Mouse (Mus musculus) limb, embryonic 14.5 days (tissue): ENCODE data around the gene Tat. TPM values are rescaled to one million over a fixed set of nuclear protein-coding genes. Genes with fewer than 3 reads are reported as not detected.

ENCODE experiments used
- ATAC-seq: fragments of 200-750 bp; cut with Nextera tagmentation; 2 replicates; pipeline ENCODE4 v1.8.0; 2017; ENCODE audit warnings: low read depth, moderate number of reproducible peaks, moderate TSS enrichment; ENCODE audit not compliant: low FRiP score
- DNase-seq: peaks from one replicate; pipeline ENCODE4 v3.0.0-alpha.2; 2015; ENCODE audit warnings: low spot score
- H3K27ac ChIP-seq: fragments of 300-500 bp; sonication (generic); replicated peaks from 2 replicates; pipeline ENCODE4 v1.5.1; 2014; ENCODE audit warnings: low read depth, mild to moderate bottlenecking, low read length, moderate library complexity, mixed read lengths
- H3K27me3 ChIP-seq: fragments of 300-500 bp; sonication (generic); 2 replicates; pipeline ENCODE4 v1.6.1; 2014; ENCODE audit warnings: low read length, mixed read lengths; ENCODE audit not compliant: control insufficient read depth, insufficient read depth
- H3K36me3 ChIP-seq: fragments of 300-500 bp; sonication (generic); 2 replicates; pipeline ENCODE4 v1.6.1; 2014; ENCODE audit warnings: mild to moderate bottlenecking, low read length, moderate library complexity, mixed read lengths; ENCODE audit not compliant: control insufficient read depth, insufficient read depth
- H3K4me1 ChIP-seq: fragments of 300-500 bp; sonication (generic); 2 replicates; pipeline ENCODE4 v1.6.1; 2014; ENCODE audit warnings: antibody characterized with exemption, low read length, mixed read lengths; ENCODE audit not compliant: control insufficient read depth, insufficient read depth
- H3K4me2 ChIP-seq: fragments of 300-500 bp; sonication (generic); replicated peaks from 2 replicates; pipeline ENCODE4 v1.6.1; 2014; ENCODE audit warnings: low read depth, mild to moderate bottlenecking, low read length, moderate library complexity; ENCODE audit not compliant: severe bottlenecking
- H3K4me3 ChIP-seq: fragments of 300-500 bp; sonication (generic); replicated peaks from 2 replicates; pipeline ENCODE4 v1.5.1; 2014; ENCODE audit warnings: low read length
- H3K9ac ChIP-seq: fragments of 300-500 bp; sonication (generic); 2 replicates; pipeline ENCODE4 v1.6.1; 2014; ENCODE audit warnings: mild to moderate bottlenecking, low read depth, low read length, moderate library complexity; ENCODE audit not compliant: severe bottlenecking
- H3K9me3 ChIP-seq: fragments of 300-500 bp; sonication (generic); 2 replicates; pipeline ENCODE4 v1.6.1; 2016; ENCODE audit warnings: low read length; ENCODE audit not compliant: control insufficient read depth
- POLR2A ChIP-seq: fragments of 200-500 bp; IDR thresholded peaks from 2 replicates; pipeline ENCODE4 v1.8.0; 2012; ENCODE audit warnings: inconsistent platforms, mild to moderate bottlenecking, moderate library complexity, borderline replicate concordance; ENCODE audit not compliant: insufficient read depth, insufficient read length; ENCODE audit errors: extremely low read depth
- WGBS: fragments of 180-500 bp; shearing (Covaris S2); extraction: QIAGEN DNeasy Blood & Tissue Kit; methylation state at CpG from one replicate; pipeline ENCODE4 v1.1.7; 2014; 5-methylcytosine and 5-hydroxymethylcytosine counted together
- polyA plus RNA-seq, 2 experiments: library from polyadenylated mRNA; depleted of rRNA in 1 of 2; stranded (reverse) in 1 of 2; unstranded in 1 of 2; fragments of >200 nt; fragmentation: Nextera tagmentation in 1 of 2; extraction: Ambion mirVana in 1 of 2; gene quantifications; 2 replicates each; pipeline versions ENCODE4 v1.2.1 to v1.2.3; 2012 to 2014

Gene Tat
- polyA plus RNA-seq, 2 experiments, result 0.09 TPM; not detected in 1

DNA sequence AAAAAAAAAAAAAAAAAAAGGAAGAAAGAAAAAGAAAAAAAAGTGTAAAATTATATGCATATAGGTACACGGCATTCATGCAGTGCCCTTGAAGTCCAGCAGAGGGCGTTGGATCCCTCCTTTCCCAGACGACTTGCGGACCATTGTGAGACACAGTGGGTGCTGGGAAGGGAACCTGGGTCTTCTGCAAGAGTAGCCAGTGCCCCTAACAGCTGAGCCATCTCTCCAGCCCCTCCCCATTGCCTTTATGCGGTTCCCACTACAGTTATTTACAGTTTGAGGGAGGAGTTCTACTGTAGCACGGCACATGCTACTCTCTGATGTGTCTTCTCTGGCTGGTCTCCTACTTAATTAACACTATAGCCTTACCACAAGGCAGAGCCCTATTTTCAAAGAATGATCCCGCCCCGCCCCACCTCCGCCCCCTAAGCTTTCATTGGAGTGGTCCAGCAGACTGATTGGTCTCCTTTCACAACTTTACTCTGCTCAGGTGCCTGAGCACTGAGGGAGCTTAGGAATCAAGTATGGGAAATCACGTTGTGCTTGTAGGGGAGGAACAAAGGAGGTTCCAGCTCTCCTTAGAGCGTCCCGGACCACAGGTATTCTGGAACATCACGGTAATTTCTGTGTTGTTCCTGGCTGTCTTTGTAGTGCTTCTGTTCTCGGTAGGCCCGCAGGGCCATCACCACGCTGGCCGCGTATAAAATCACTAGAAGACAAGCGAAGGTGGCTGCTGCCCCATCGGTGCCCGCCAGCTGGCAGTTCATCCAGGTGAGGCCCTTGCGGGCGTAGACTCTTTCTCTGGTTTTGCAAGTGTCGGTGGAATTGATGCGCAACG, 42.6 kb upstream of the Tat start:
- no peak overlapping the region for H3K27ac ChIP-seq

DNA sequence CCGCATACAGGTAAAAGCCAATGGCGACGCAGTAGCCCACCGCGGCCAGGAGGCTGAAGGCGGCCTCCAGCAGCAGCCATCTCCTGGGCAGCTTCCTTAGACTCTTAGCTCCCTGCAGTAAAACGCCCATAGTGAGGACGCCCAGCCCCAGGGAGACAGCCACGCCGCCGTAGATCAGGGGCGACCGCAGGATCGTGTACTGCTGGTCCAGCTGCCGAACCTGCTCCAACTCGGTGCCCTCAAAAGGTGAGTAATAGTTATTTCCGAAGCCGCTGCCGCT, 42.0 kb upstream of the Tat start:
- peaks cover 10% of the 10 kb centered on the region; the same call in 1 of the 2 replicates for H3K4me1 ChIP-seq
- no peak for TF ChIP-seq POLR2A
- H3K4me3 ChIP-seq, result peak overlapping the region; percentile 28
- H3K36me3 ChIP-seq, result no peaks in the 10 kb centered on the region
- no peaks in the 10 kb centered on the region for H3K9me3 ChIP-seq
- DNase-seq, result no peak
- ATAC-seq, result no peak
- 4% methylated on average over 19 of the region's 19 CpGs for WGBS
- H3K4me2 ChIP-seq, result peak overlapping the region; percentile 59
- H3K27ac ChIP-seq, result no peak overlapping the region
- peak overlapping the region; percentile 36; the same call in 1 of the 2 replicates for H3K9ac ChIP-seq
- H3K27me3 ChIP-seq, result peaks cover 17% of the 10 kb centered on the region

More for the DNA sequence above, 42.6 kb upstream of the Tat start:
- Histone ChIP-seq H3K4me1 (peaks cover 10% of the 10 kb centered on the region; the same call in 1 of the 2 replicates), H3K4me3 (peak overlapping the region; percentile 28), H3K27me3 (peaks cover 17% of the 10 kb centered on the region), H3K9me3 (no peaks in the 10 kb centered on the region), H3K36me3 (no peaks in the 10 kb centered on the region), H3K9ac (peak overlapping the region; percentile 36; the same call in 1 of the 2 replicates), H3K4me2 (peak overlapping the region; percentile 59)
- WGBS, result 4% methylated on average over 25 of the region's 26 CpGs
- no peak for TF ChIP-seq POLR2A
- ATAC-seq, result no peak; the same call in 1 of the 2 replicates
- DNase-seq, result peak; percentile 25

DNA sequence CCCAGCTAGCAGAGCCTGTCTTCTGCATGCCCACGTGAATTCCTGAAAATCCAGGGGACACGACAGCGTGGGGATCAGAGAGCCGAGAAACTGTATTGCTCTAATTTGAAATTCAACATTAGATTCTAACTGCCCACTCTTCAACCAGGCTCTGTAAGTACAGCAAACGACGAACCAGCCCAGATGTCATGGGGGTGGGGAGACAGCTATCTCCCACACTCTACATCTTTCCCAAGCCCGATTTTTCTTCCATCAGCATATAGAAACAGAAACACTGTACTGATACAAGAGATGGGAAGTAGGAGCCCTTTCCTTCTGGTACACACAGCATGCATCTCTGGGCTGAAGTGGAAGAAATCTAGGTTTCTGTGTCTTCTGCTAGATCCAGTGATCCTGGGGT, 38.1 kb upstream of the Tat start:
- 73% methylated on average over 7 of the region's 7 CpGs for WGBS
- no peak for ATAC-seq
- Histone ChIP-seq H3K9me3 (no peaks in the 10 kb centered on the region), H3K9ac (no peak overlapping the region), H3K27me3 (peaks cover 17% of the 10 kb centered on the region), H3K4me3 (no peak overlapping the region), H3K36me3 (no peaks in the 10 kb centered on the region), H3K4me1 (peaks cover 5% of the 10 kb centered on the region), H3K4me2 (no peak overlapping the region), H3K27ac (no peak overlapping the region)
- no peak for DNase-seq
- no peak for TF ChIP-seq POLR2A

DNA sequence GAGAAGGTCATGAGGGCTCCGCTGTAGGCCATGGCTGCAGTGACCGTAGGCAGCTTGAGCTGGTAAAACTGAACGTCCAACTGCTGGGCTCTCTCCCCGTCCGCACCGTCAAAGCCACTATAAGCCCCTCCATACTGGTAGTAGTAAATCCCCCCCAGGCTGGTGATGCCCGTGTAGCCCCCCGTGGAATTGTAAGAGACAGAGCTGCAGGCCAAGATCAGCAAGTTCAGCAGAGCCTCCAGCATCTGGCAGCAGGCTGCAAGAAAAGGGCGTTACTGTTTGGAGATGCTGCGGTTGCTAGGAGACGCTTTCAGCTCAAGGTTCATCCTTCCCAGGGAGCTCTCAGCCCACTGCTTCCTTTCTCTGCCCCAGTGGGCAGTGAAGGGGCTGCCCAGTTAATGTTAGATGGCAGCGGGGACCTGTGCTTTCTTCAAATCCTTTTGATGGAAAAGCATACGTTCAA, 35.7 kb upstream of the Tat start:
- Histone ChIP-seq H3K4me2 (no peak overlapping the region), H3K9ac (no peak overlapping the region), H3K4me3 (no peak overlapping the region), H3K27ac (no peak overlapping the region), H3K4me1 (peaks cover 11% of the 10 kb centered on the region), H3K36me3 (no peaks in the 10 kb centered on the region), H3K27me3 (no peaks in the 10 kb centered on the region), H3K9me3 (no peaks in the 10 kb centered on the region)
- WGBS, result 51% methylated on average over 13 of the region's 13 CpGs
- ATAC-seq (no peak), DNase-seq (peak; percentile 50)
- TF ChIP-seq POLR2A, result no peak

DNA sequence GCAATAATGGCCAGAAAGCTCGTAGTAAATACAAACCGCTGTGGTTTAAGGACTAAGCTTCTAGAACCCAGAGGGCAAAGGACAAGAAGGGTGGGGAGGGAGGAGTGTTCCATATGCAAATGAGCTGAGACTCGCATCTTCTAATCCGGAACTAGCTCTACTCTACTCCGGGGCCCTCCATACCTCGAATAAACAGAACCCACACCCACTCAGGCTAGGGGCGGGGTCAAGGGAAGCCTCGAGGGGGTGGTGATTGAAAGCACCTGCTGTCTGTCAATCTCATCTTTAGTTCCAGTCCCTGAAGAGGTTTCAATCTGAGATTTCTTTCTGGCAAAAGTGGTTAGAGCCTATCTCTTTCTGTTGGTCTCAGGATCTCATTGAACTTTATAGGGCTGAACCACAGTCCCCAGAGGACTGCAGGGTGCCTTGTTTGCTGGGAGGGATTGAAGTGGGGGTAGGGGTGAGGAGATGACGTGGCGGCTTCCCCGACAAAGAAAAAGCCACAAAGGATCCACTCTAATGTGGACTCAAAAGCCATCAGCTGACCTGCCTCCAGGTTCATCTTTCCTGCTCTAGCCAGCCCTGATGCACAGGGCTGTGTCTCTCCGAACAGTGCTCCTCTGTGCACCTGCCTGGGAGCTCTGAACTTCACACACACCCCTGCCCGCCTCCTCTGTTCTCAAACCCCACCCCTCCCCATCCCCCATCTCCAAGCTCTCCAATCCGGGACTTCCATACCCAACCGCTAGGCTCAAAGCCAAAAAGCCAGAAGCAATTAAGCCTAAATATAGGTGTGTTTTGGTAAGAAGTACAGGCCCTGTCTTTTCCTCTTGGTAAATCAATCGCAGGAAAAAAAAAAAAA, 32.8 kb upstream of the Tat start:
- TF ChIP-seq POLR2A, result no peak
- DNase-seq (peak; percentile 47), ATAC-seq (peak; percentile 64)
- Histone ChIP-seq H3K9me3 (no peaks in the 10 kb centered on the region), H3K27me3 (peaks cover 24% of the 10 kb centered on the region), H3K4me1 (peaks cover 19% of the 10 kb centered on the region), H3K4me3 (no peak overlapping the region), H3K27ac (no peak overlapping the region), H3K9ac (no peak overlapping the region), H3K36me3 (no peaks in the 10 kb centered on the region), H3K4me2 (peak overlapping the region; percentile 22; the same call in 1 of the 2 replicates)
- 6% methylated on average over 16 of the region's 16 CpGs for WGBS
